Mouse (Mus musculus) liver, embryonic 12.5 days (tissue): ENCODE results near the gene 2410004B18Rik. TPM values are rescaled to one million over a fixed set of nuclear protein-coding genes. Genes with fewer than 3 reads are reported as not detected.

Experiments
- ATAC-seq: fragments of 200-750 bp; cut with Nextera tagmentation; 2 replicates; pipeline ENCODE4 v1.8.0; 2017; ENCODE audit warnings: moderate number of reproducible peaks, mild to moderate bottlenecking, moderate library complexity
- H3K27ac ChIP-seq: fragments of 300-500 bp; sonication (generic); 2 replicates; pipeline ENCODE4 v1.5.1; 2016; ENCODE audit warnings: mild to moderate bottlenecking
- H3K27me3 ChIP-seq: fragments of 300-500 bp; sonication (generic); replicated peaks from 2 replicates; pipeline ENCODE4 v1.6.1; 2016; ENCODE audit warnings: mild to moderate bottlenecking, moderate library complexity
- H3K36me3 ChIP-seq: fragments of 300-500 bp; sonication (generic); 2 replicates; pipeline ENCODE4 v1.6.1; 2016; ENCODE audit warnings: mild to moderate bottlenecking, moderate library complexity
- H3K4me1 ChIP-seq: fragments of 300-500 bp; sonication (generic); 2 replicates; pipeline ENCODE4 v1.6.1; 2016
- H3K4me2 ChIP-seq: fragments of 300-500 bp; sonication (generic); 2 replicates; pipeline ENCODE4 v1.6.1; 2016; ENCODE audit warnings: mild to moderate bottlenecking, moderate library complexity
- H3K4me3 ChIP-seq: fragments of 300-500 bp; sonication (generic); 2 replicates; pipeline ENCODE4 v1.5.1; 2016; ENCODE audit warnings: mild to moderate bottlenecking, moderate library complexity
- H3K9ac ChIP-seq: fragments of 300-500 bp; sonication (generic); 2 replicates; pipeline ENCODE4 v1.6.1; 2016; ENCODE audit warnings: mild to moderate bottlenecking, moderate library complexity
- H3K9me3 ChIP-seq: fragments of 300-500 bp; sonication (generic); replicated peaks from 2 replicates; pipeline ENCODE4 v1.6.1; 2016; ENCODE audit warnings: mild to moderate bottlenecking, moderate library complexity
- WGBS: fragments of 180-500 bp; shearing (Covaris S2); methylation state at CpG from one replicate; pipeline ENCODE4 v1.1.7; 2016; ENCODE audit not compliant: insufficient replicate concordance; 5-methylcytosine and 5-hydroxymethylcytosine counted together
- polyA plus RNA-seq: library from polyadenylated mRNA; unstranded; fragments of >200 nt; fragmentation: Nextera tagmentation; extraction: Ambion mirVana; gene quantifications from 2 replicates; pipeline ENCODE4 v1.2.1, GENCODE M21; 2016

The 2410004B18Rik gene
- polyA plus RNA-seq, 1 experiment from 2014 or later, result 27.4 TPM

DNA sequence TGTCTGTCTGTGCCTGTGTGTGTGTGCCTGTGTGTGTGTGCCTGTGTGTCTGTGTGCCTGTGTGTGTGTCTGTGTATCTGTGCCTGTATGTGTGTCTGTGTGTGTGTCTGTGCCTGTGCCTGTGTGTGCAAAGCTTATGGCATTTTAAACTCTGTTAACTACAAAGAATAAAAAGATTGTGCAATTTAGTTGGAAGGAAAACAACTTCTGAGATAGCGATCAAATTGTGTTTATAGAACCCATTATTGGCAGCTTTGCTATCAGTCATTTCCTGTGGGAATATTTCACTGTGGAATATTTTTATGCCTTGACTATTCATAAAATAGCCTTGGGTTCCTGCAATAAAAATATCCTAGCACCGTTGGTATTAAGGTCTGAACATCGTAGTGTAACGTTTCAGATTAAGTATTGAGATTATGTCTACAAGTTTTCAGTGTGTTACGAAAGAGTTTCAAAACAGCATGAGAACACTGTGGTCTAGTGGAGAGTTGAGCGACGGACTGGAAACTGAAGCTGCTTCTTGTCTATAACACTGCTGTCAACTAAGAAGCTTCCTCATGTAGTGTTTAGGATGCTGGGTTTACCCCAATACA, 47.6 kb downstream of the 2410004B18Rik start:
- no peak for ATAC-seq
- H3K36me3 ChIP-seq, result no peaks in the 10 kb centered on the region
- peaks cover 22% of the 10 kb centered on the region for H3K4me1 ChIP-seq
- no peak overlapping the region for H3K27ac ChIP-seq
- peaks cover 63% of the 10 kb centered on the region for H3K27me3 ChIP-seq
- 61% methylated on average over 7 of the region's 7 CpGs for WGBS
- no peak overlapping the region for H3K4me3 ChIP-seq
- H3K9ac ChIP-seq, result no peak overlapping the region
- H3K4me2 ChIP-seq, result no peak overlapping the region
- H3K9me3 ChIP-seq, result no peaks in the 10 kb centered on the region

DNA sequence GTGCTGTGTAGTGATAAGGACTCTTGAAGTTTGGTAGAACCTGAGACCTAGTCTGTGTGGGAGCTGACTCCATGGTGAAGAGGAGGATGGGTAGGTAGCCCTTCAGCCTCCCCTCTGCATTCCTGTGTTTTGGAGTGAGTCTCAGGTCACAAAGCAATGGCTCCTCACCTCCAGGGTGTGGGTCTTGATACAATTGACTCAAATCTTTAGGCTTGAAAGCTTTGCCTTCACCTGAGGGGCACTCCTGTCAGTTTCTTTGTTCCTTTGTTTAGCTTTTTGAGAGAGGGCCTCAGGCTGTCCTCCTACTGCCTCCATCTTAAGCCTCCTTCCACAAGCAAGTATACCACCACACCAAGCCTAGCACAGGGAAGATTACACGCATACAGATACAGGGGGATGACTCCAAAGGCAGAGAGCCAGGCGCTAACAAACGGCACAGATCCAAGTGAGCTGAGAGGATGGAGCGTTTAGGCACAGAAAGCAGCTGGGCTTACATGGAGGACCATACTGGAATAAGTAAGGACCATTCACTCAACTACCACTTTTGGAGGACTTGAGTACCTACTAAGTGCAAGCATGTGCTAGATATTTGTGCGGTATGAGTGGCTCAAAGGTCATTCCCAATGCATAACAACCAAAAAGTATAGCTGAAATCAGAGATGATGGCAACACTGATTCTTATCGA, 48.6 kb downstream of the 2410004B18Rik start:
- WGBS, result 59% methylated on average over 6 of the region's 6 CpGs
- H3K4me3 ChIP-seq, result no peak overlapping the region
- H3K4me2 ChIP-seq, result no peak overlapping the region
- no peak overlapping the region for H3K9ac ChIP-seq
- peaks cover 58% of the 10 kb centered on the region for H3K27me3 ChIP-seq
- ATAC-seq, result no peak
- H3K4me1 ChIP-seq, result peaks cover 22% of the 10 kb centered on the region
- no peaks in the 10 kb centered on the region for H3K9me3 ChIP-seq
- H3K36me3 ChIP-seq, result no peaks in the 10 kb centered on the region
- no peak overlapping the region for H3K27ac ChIP-seq

- Histone ChIP-seq H3K4me3 (peak within 1 kb of the TSS; percentile 66), H3K9me3 (no peaks in the 10 kb centered on the region), H3K36me3 (peaks cover 3% of the 10 kb centered on the region; the same call in 1 of the 2 replicates), H3K4me1 (peaks cover 28% of the 10 kb centered on the region), H3K27ac (peak within 1 kb of the TSS; percentile 77), H3K4me2 (peak within 1 kb of the TSS; percentile 86), H3K9ac (peak within 1 kb of the TSS; percentile 56), H3K27me3 (peaks cover 57% of the 10 kb centered on the region)
- ATAC-seq, result peak; percentile 65
- 1% methylated on average over 51 of the region's 65 CpGs for WGBS
These were observed 49.6 kb downstream of the 2410004B18Rik start, which contains the start of gene Syde2 for GRCm38 (mm10) chr3:145987268-145987969. Syde2 (plus strand) TSS chr3:145987870.

- Histone ChIP-seq H3K4me3 (peak overlapping the region; percentile 66), H3K27ac (peak overlapping the region; percentile 77), H3K9me3 (no peaks in the 10 kb centered on the region), H3K4me2 (peak overlapping the region; percentile 86), H3K9ac (peak overlapping the region; percentile 56), H3K36me3 (peaks cover 3% of the 10 kb centered on the region; the same call in 1 of the 2 replicates), H3K27me3 (peaks cover 54% of the 10 kb centered on the region), H3K4me1 (peaks cover 29% of the 10 kb centered on the region)
- ATAC-seq, result peak; percentile 82
- under 1% methylated on average over 75 of the region's 101 CpGs for WGBS
These were observed 50.3 kb downstream of the 2410004B18Rik start for GRCm38 (mm10) chr3:145987970-145988683.

DNA sequence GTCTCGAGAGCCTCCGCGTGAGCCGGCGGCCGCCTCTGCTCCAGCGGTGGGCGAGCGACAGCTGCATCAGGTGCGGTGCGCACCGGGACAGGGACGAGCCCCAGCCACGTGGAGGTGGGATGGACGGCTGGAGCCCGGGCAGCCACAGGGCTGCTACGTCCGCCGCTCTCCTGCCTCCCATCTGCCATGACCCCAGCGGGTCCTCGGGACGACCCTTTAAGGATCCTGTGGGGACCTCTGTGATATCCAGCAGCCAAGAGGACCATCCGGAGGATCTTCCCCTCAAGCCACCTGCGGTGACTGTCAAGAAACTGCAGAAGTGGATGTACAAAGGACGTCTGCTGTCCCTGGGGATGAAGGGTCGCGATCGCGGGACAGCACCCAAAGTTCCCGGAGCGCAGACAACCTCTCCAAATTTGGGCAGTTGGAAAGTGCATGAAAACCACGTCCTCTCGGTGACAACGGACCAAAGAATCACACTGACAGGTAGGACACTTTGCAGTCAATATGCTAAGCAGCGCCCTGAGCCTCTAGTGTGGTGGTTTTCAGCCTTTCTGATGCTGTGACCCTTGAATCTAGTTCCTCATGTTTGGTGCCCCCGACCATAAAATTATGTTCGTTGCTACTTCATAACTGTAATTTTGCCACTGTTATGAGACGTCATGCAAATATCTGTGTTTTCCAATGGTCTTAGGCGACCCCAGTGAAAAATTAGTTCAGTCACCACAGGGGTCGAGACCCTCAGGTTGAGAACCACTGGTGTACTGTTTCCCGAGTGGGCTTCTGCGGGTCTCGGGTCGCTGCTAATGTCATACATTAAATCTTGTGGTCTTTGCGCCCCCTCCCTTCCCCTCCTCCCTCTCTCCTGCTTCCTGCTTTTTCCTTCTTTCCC, 51.1 kb downstream of the 2410004B18Rik start:
- Histone ChIP-seq H3K4me1 (peaks cover 29% of the 10 kb centered on the region), H3K9me3 (no peaks in the 10 kb centered on the region), H3K9ac (peak overlapping the region; percentile 56), H3K27me3 (peaks cover 54% of the 10 kb centered on the region), H3K4me2 (peak overlapping the region; percentile 86), H3K36me3 (peaks cover 3% of the 10 kb centered on the region; the same call in 1 of the 2 replicates), H3K4me3 (peak overlapping the region; percentile 66), H3K27ac (peak overlapping the region; percentile 77)
- WGBS, result under 1% methylated on average over 45 of the region's 45 CpGs
- peak; percentile 42; the same call in 1 of the 2 replicates for ATAC-seq

GRCm38 (mm10) chr3:145989576-145990081, 51.8 kb downstream of the 2410004B18Rik start:
- peak overlapping the region; percentile 66 for H3K4me3 ChIP-seq
- H3K36me3 ChIP-seq, result peaks cover 3% of the 10 kb centered on the region; the same call in 1 of the 2 replicates
- H3K9me3 ChIP-seq, result no peaks in the 10 kb centered on the region
- H3K4me2 ChIP-seq, result peak overlapping the region; percentile 86
- peaks cover 47% of the 10 kb centered on the region for H3K27me3 ChIP-seq
- peaks cover 29% of the 10 kb centered on the region for H3K4me1 ChIP-seq
- H3K27ac ChIP-seq, result no peak overlapping the region
- WGBS, result 8% methylated on average over 11 of the region's 11 CpGs
- peak overlapping the region; percentile 56 for H3K9ac ChIP-seq
- no peak for ATAC-seq

DNA sequence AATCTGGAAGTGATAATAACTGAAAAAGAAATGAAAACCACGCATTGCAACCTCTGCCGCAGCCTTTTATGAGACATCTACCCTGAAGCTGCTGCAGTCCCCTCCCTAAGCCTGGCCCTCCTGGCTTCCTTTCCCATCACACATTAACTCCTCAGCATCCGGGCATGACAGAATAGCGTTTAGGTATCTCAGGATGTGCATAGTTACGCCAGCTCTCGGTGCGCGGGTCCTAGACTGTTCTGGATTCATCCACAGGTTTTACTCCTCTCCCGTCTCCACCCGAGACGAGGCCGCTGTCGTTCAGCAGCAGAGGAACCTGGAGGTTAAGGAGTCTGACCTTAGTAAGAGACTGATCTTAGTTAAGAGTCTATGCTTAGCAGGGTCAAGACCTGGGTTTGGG, 53.3 kb downstream of the 2410004B18Rik start:
- Histone ChIP-seq H3K36me3 (peaks cover 3% of the 10 kb centered on the region; the same call in 1 of the 2 replicates), H3K4me2 (no peak overlapping the region), H3K4me1 (peaks cover 29% of the 10 kb centered on the region), H3K27ac (no peak overlapping the region), H3K4me3 (no peak overlapping the region), H3K9ac (no peak overlapping the region), H3K9me3 (no peaks in the 10 kb centered on the region), H3K27me3 (peaks cover 34% of the 10 kb centered on the region)
- WGBS, result 82% methylated on average over 13 of the region's 13 CpGs
- ATAC-seq, result no peak

- no peaks in the 10 kb centered on the region for H3K9me3 ChIP-seq
- H3K4me2 ChIP-seq, result no peak overlapping the region
- no peak overlapping the region for H3K9ac ChIP-seq
- H3K27me3 ChIP-seq, result peaks cover 23% of the 10 kb centered on the region
- WGBS, result 78% methylated on average over 10 of the region's 10 CpGs
- H3K27ac ChIP-seq, result no peak overlapping the region
- H3K4me1 ChIP-seq, result peaks cover 29% of the 10 kb centered on the region
- ATAC-seq, result no peak
- peaks cover 3% of the 10 kb centered on the region; the same call in 1 of the 2 replicates for H3K36me3 ChIP-seq
- no peak overlapping the region for H3K4me3 ChIP-seq
These were observed 54.3 kb downstream of the 2410004B18Rik start for GRCm38 (mm10) chr3:145991976-145992730.

- Histone ChIP-seq H3K4me3 (no peak overlapping the region), H3K27me3 (peaks cover 17% of the 10 kb centered on the region), H3K27ac (no peak overlapping the region), H3K4me1 (peaks cover 23% of the 10 kb centered on the region), H3K9ac (no peak overlapping the region), H3K9me3 (no peaks in the 10 kb centered on the region), H3K36me3 (peaks cover 3% of the 10 kb centered on the region; the same call in 1 of the 2 replicates), H3K4me2 (no peak overlapping the region)
- ATAC-seq, result no peak
- WGBS, result 72% methylated on average over 10 of the region's 10 CpGs
These were observed 55.0 kb downstream of the 2410004B18Rik start for GRCm38 (mm10) chr3:145992796-145993195.

GRCm38 (mm10) chr3:145993481-145994201, 55.8 kb downstream of the 2410004B18Rik start:
- Histone ChIP-seq H3K4me3 (no peak overlapping the region), H3K27me3 (peaks cover 8% of the 10 kb centered on the region), H3K36me3 (peaks cover 7% of the 10 kb centered on the region), H3K9me3 (no peaks in the 10 kb centered on the region), H3K9ac (no peak overlapping the region), H3K4me2 (no peak overlapping the region), H3K4me1 (peaks cover 14% of the 10 kb centered on the region), H3K27ac (no peak overlapping the region)
- 50% methylated on average over 14 of the region's 14 CpGs for WGBS
- ATAC-seq, result no peak
